17 mouse cellular contexts compared by ENCODE assay signal in genomic region chr4:126173800-126174199, GRCm38 (mm10). TPM values are rescaled to one million over a fixed set of nuclear protein-coding genes. Genes with fewer than 3 reads are reported as not detected.
"Had no signal": no experiment of that assay in that cellular context is flagged by ENCODE, and none has a peak within 500 bp of the region (broad histone marks: within the 10 kb centered on the region; RNA-seq: fewer than 3 reads in every experiment).

No protein-coding gene starts in this region.

- H3K4me1 ChIP-seq: megakaryocyte, embryonic 14.5 days; midbrain, embryonic 13.5 days; midbrain, embryonic 15.5 days; neural tube, embryonic 12.5 days; stomach, embryonic 15.5 days had no signal

- H3K4me3 ChIP-seq: liver, embryonic 15.5 days; megakaryocyte, embryonic 14.5 days; midbrain, embryonic 13.5 days; midbrain, embryonic 15.5 days; neural tube, embryonic 12.5 days; stomach, embryonic 15.5 days had no signal

- H3K9ac ChIP-seq: liver, embryonic 15.5 days; lung, embryonic 14.5 days; midbrain, embryonic 13.5 days; midbrain, embryonic 15.5 days; neural tube, embryonic 12.5 days; stomach, embryonic 15.5 days had no signal

- H3K9me3 ChIP-seq: liver, embryonic 15.5 days; megakaryocyte, embryonic 14.5 days; midbrain, embryonic 13.5 days; midbrain, embryonic 15.5 days; neural tube, embryonic 12.5 days; stomach, embryonic 15.5 days had no signal

- H3K4me2 ChIP-seq: liver, embryonic 15.5 days; lung, embryonic 14.5 days; midbrain, embryonic 11.5 days; midbrain, embryonic 13.5 days; midbrain, embryonic 15.5 days; neural tube, embryonic 12.5 days; stomach, embryonic 15.5 days had no signal

- DNase-seq: lung, embryonic 14.5 days; lung, postnatal 14 days; lung, postnatal 36 days; right cerebral cortex, postnatal 14 days; thymus, adult 2 months; thymus, postnatal 25 days; thymus, postnatal 4 days had no signal

- ATAC-seq: midbrain, embryonic 13.5 days; midbrain, embryonic 15.5 days had no signal

- H3K27me3 ChIP-seq: liver, embryonic 15.5 days; megakaryocyte, embryonic 14.5 days; midbrain, embryonic 13.5 days; midbrain, embryonic 15.5 days; neural tube, embryonic 12.5 days; stomach, embryonic 15.5 days had no signal

- H3K27ac ChIP-seq: liver, embryonic 15.5 days; macrophage; midbrain, embryonic 13.5 days; midbrain, embryonic 15.5 days; neural tube, embryonic 12.5 days; stomach, embryonic 15.5 days; stomach, postnatal 0 days had no signal

RNA-seq across cellular contexts. Expression of gene Sh3d21, which starts 10.5 kb away (rescaled TPM):
- total RNA-seq: monocyte, adult 5-6 weeks had no signal
